Mouse (Mus musculus): ENCODE data around the gene Ptprd.

- TF ChIP-seq CTCF (IDR thresholded peaks at IDR 0.05; ENCODE audit: control insufficient read depth, insufficient read depth, low read length) (no peak), POLR2A (IDR thresholded peaks at IDR 0.05; ENCODE audit: borderline replicate concordance, control insufficient read depth, low read depth, low read length) (no peak)
Measured at GRCm38 (mm10) chr4:76218065-76218464, 1993.7 kb downstream of the Ptprd start.
